Mouse (Mus musculus) thymus, adult 2 months (tissue): ENCODE measurements around the gene Fhit. TPM values are rescaled to one million over a fixed set of nuclear protein-coding genes. Genes with fewer than 3 reads are reported as not detected.

Experiments
- DNase-seq: peaks from one replicate; pipeline ENCODE4 v3.0.0; 2021
- H3K27ac ChIP-seq: fragments of 200-500 bp; 2 replicates; pipeline ENCODE4 v1.5.1; 2012; ENCODE audit warnings: low read length, control low read depth; ENCODE audit not compliant: control insufficient read depth, insufficient read depth
- H3K27me3 ChIP-seq: fragments of 200-500 bp; 2 replicates; pipeline ENCODE4 v1.6.1; 2012; ENCODE audit warnings: mild to moderate bottlenecking, low read length, moderate library complexity, mixed read lengths; ENCODE audit not compliant: control insufficient read depth, insufficient read depth
- H3K36me3 ChIP-seq: fragments of 200-500 bp; 2 replicates; pipeline ENCODE4 v1.6.1; 2012; ENCODE audit warnings: mild to moderate bottlenecking, low read length, moderate library complexity; ENCODE audit not compliant: control insufficient read depth, insufficient read depth
- H3K4me1 ChIP-seq: fragments of 200-500 bp; replicated peaks from 2 replicates; pipeline ENCODE4 v1.6.1; 2012; ENCODE audit warnings: low read length; ENCODE audit not compliant: control insufficient read depth, insufficient read depth
- H3K4me3 ChIP-seq: fragments of 200-500 bp; 2 replicates; pipeline ENCODE4 v1.5.1; 2012; ENCODE audit warnings: mild to moderate bottlenecking, low read length, control low read depth, moderate library complexity; ENCODE audit not compliant: control insufficient read depth, insufficient read depth
- CTCF ChIP-seq: fragments of 200-500 bp; IDR thresholded peaks from 2 replicates; pipeline ENCODE4 v1.5.1; 2012; ENCODE audit warnings: mild to moderate bottlenecking, control low read depth, low read length, moderate library complexity, borderline replicate concordance; ENCODE audit not compliant: control insufficient read depth, poor library complexity, insufficient read depth; ENCODE audit errors: extremely low read depth
- POLR2A ChIP-seq: fragments of 200-500 bp; IDR thresholded peaks from 2 replicates; pipeline ENCODE4 v1.6.1; 2012; ENCODE audit warnings: mild to moderate bottlenecking, low read length, control low read depth, moderate library complexity; ENCODE audit not compliant: control insufficient read depth, poor library complexity, insufficient read depth; ENCODE audit errors: extremely low read depth
- WGBS: fragments of 180-500 bp; shearing (Covaris S2); methylation state at CpG from one replicate; pipeline ENCODE4 v1.1.7; 2018; 5-methylcytosine and 5-hydroxymethylcytosine counted together
- polyA plus RNA-seq: library from polyadenylated mRNA; depleted of rRNA; stranded (reverse); fragments of >200 nt; gene quantifications from 2 replicates; pipeline ENCODE4 v1.2.3, GENCODE M21; 2012

Fhit gene
- polyA plus RNA-seq, 1 experiment = 5.4 TPM

- whole genome bisulfite sequencing = 94% methylated on average over 2 of the region's 2 CpGs
- no peaks in the 10 kb centered on the region for H3K27me3 ChIP-seq
- no peak overlapping the region for H3K27ac ChIP-seq
- DNase-seq = no peak
- no peak overlapping the region for H3K4me3 ChIP-seq
- TF ChIP-seq POLR2A = no peak
- TF ChIP-seq CTCF = no peak
- H3K4me1 ChIP-seq = no peaks in the 10 kb centered on the region
- no peaks in the 10 kb centered on the region for H3K36me3 ChIP-seq
These were observed 940.0 kb downstream of the Fhit start for GRCm38 (mm10) chr14:10221847-10222246.

GRCm38 (mm10) chr14:10213216-10213615 lies 948.6 kb downstream of the Fhit start:
- WGBS = 81% methylated on average over 4 of the region's 4 CpGs
- TF ChIP-seq CTCF (no peak), POLR2A (no peak)
- no peak overlapping the region for H3K4me3 ChIP-seq
- no peaks in the 10 kb centered on the region for H3K27me3 ChIP-seq
- no peak overlapping the region for H3K27ac ChIP-seq
- H3K4me1 ChIP-seq = no peaks in the 10 kb centered on the region
- no peaks in the 10 kb centered on the region for H3K36me3 ChIP-seq
- DNase-seq = no peak

DNA sequence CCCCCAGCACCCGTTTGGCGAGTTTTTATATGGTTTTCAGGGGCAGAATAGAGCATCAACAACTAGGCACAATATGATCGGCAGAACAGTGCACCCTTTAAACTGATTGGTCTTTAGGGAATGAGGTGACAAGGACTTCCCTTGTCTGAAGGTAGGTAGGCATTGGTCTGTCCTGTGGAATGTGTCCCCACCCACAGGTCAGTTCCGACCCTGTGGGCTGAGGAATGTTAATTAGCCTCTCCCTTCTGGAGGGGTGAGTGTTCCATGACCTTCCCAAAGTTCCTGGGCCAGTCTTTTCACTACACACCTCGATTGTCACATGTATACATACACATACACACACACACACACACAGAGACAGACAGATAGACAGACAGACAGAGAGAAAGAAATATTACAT lies 950.7 kb downstream of the Fhit start:
- no peak for TF ChIP-seq POLR2A
- Histone ChIP-seq H3K27me3 (no peaks in the 10 kb centered on the region), H3K4me1 (no peaks in the 10 kb centered on the region), H3K27ac (no peak overlapping the region), H3K36me3 (no peaks in the 10 kb centered on the region), H3K4me3 (no peak overlapping the region)
- no peak for DNase-seq
- 89% methylated on average over 5 of the region's 5 CpGs for WGBS

GRCm38 (mm10) chr14:10209007-10209406 lies 952.8 kb downstream of the Fhit start:
- H3K27me3 ChIP-seq = no peaks in the 10 kb centered on the region
- no peaks in the 10 kb centered on the region for H3K4me1 ChIP-seq
- DNase-seq = no peak
- H3K4me3 ChIP-seq = no peak overlapping the region
- H3K36me3 ChIP-seq = no peaks in the 10 kb centered on the region
- WGBS = 32% methylated on average over 3 of the region's 3 CpGs
- H3K27ac ChIP-seq = no peak overlapping the region
- TF ChIP-seq CTCF = no peak
- TF ChIP-seq POLR2A = no peak

DNA sequence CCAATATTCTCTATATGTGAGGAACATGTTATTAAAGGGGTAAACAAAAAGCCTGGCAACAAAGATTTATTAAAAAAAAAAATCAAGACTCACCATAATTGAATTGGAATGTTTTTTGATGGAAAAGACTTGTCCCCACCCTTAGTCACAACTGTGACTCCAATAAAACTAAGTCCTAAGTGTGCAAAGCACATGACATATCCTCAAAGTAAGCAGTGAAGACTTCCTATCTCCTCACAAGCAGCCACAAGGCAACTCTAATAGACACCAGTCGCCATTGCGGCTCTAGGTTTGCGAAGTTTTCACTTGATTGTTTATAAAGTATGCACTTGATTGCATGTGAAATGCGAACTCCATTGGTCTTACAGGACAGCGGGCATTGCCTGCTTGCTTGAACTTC lies 956.1 kb downstream of the Fhit start:
- Histone ChIP-seq H3K4me3 (no peak overlapping the region), H3K27me3 (no peaks in the 10 kb centered on the region), H3K27ac (no peak overlapping the region), H3K4me1 (no peaks in the 10 kb centered on the region), H3K36me3 (no peaks in the 10 kb centered on the region)
- no peak for TF ChIP-seq CTCF
- no peak for DNase-seq
- 97% methylated on average over 5 of the region's 5 CpGs for WGBS

DNA sequence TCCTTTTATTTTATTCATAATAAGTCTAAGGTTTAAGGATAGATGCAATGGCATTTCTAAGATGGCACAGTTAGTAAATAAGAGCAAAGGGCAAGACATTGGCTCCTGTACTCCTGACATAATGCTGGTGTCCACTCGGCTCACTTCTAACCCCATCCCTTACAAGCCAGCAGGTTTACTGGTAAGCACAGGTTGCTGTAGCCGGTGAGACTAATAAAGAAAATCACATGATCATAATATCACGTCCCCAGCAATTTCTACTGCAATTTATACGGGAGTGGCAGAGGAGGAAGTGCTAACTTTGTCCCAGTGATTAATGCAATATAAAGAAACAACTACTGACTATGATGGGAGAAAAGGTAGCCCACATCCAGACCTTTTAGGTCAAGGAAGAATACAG lies 956.5 kb downstream of the Fhit start:
- Histone ChIP-seq H3K27me3 (no peaks in the 10 kb centered on the region), H3K4me3 (no peak overlapping the region), H3K36me3 (no peaks in the 10 kb centered on the region), H3K27ac (no peak overlapping the region), H3K4me1 (no peaks in the 10 kb centered on the region)
- DNase-seq = no peak
- no peak for TF ChIP-seq CTCF
- no peak for TF ChIP-seq POLR2A
- 89% methylated on average over 4 of the region's 4 CpGs for WGBS

DNA sequence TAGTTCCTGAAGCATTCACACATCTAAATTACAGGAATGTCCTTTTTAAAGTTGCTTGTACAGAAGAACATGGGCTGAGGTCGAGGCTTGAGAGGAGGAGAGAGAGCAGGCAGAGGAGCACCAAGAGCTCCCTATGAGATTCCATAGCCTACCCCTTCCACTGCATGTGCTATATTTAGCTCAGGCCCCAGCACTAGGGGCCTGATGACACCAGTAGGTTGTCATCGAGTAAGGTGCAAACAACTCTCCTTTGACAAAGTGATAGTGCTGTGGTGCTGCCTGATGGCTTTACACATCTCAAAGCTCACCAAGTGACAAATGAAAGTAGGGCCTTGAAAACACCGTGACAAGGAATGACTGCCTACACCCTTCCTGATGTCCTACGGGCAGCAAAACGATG lies 967.7 kb downstream of the Fhit start:
- H3K4me3 ChIP-seq = no peak overlapping the region
- H3K4me1 ChIP-seq = no peaks in the 10 kb centered on the region
- TF ChIP-seq POLR2A (no peak), CTCF (no peak)
- 88% methylated on average over 5 of the region's 5 CpGs for WGBS
- DNase-seq = no peak
- no peaks in the 10 kb centered on the region for H3K36me3 ChIP-seq
- H3K27me3 ChIP-seq = no peaks in the 10 kb centered on the region
- H3K27ac ChIP-seq = no peak overlapping the region

- H3K4me3 ChIP-seq = no peak overlapping the region
- no peaks in the 10 kb centered on the region for H3K4me1 ChIP-seq
- no peak for TF ChIP-seq CTCF
- TF ChIP-seq POLR2A = no peak
- DNase-seq = no peak
- H3K27ac ChIP-seq = no peak overlapping the region
- no peaks in the 10 kb centered on the region for H3K27me3 ChIP-seq
- 93% methylated on average over 2 of the region's 2 CpGs for WGBS
- H3K36me3 ChIP-seq = no peaks in the 10 kb centered on the region
These were observed 990.1 kb downstream of the Fhit start for GRCm38 (mm10) chr14:10171761-10172160.
